In the genomic region with DNA sequence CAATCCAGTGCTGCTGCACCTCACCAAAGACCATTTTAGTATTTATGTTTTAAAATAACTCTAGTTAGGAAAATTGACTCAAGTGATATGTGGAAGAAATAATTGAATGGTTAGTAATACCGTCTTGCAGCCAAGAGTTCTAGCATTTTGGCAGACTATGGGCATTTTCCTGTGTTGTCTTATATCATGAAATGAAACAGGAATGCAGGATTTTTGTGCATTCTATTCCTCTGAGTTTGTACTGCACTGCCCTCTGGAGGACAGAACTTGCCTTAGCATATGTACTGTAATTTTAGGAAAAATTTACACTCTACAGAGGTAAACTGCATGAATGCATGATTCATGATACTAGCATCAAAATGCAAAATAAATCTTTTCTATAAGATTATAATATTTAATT, we compare ENCODE assay signal across 8 mouse cellular contexts.
A peak's percentile ranks its signal among the peaks of the same experiment; 100 is the strongest.
DNase-seq lines count a peak whose midpoint lies in the region; ATAC-seq and TF ChIP-seq lines count a peak whose summit lies in the region.

No protein-coding gene starts in this region.

- no peak overlapping the region for H3K4me2 ChIP-seq in hindbrain, embryonic 15.5 days

- peak; percentile 48 to 63 for DNase-seq in heart, postnatal 10 days
- DNase-seq in heart, postnatal 25 days (ENCODE audit: low spot score), result no peak
- peak; percentile 36 for DNase-seq in MEL (ENCODE audit: low read depth, low spot score)
- DNase-seq in cerebellum, adult 9-11 months, result peak; percentile 9
- peak; percentile 11 to 38 for DNase-seq in left cerebral cortex, postnatal 36 days (ENCODE audit: low spot score in 2 of 2)
- DNase-seq in right cerebral cortex, postnatal 10 days (ENCODE audit: low spot score in 2 of 2), result peak; percentile 52 to 62
- DNase-seq in spleen, postnatal 14 days (ENCODE audit: low spot score in 2 of 2), result no peak

- H3K9me3 ChIP-seq in MEL (replicated peaks; ENCODE audit: insufficient read depth, low read length), result no peaks in the 10 kb centered on the region
- H3K9me3 ChIP-seq in hindbrain, embryonic 15.5 days, result no peaks in the 10 kb centered on the region

- no peak for TF ChIP-seq EP300 in MEL (IDR thresholded peaks at IDR 0.05; ENCODE audit: low read depth in 1 of 2, low read length in 2 of 2)

- no peaks in the 10 kb centered on the region for H3K4me1 ChIP-seq in MEL (ENCODE audit: control insufficient read depth in 1 of 2, insufficient read depth in 2 of 2, low read length in 2 of 2)
- H3K4me1 ChIP-seq in hindbrain, embryonic 15.5 days (replicated peaks), result no peaks in the 10 kb centered on the region

- TF ChIP-seq CTCF in MEL (IDR thresholded peaks at IDR 0.05 in 2 of 3, conservative IDR thresholded peaks at IDR 0.05 in 1 of 3; ENCODE audit: control insufficient read depth in 1 of 3, insufficient read depth in 1 of 3, low read depth in 2 of 3, low read length in 3 of 3, poor library complexity in 1 of 3, severe bottlenecking in 1 of 3), result peak in 2 of 3 experiments; percentile 43 to 73; a peak in 4 of 6 replicates

- peak; percentile 63 for ATAC-seq in hindbrain, embryonic 15.5 days (ENCODE audit: low FRiP score, low read depth)

- peak; percentile 73 for TF ChIP-seq RAD21 in MEL (IDR thresholded peaks at IDR 0.05; ENCODE audit: low read depth, low read length)

- no peak for TF ChIP-seq POLR2A in MEL (IDR thresholded peaks at IDR 0.05; ENCODE audit: control insufficient read depth in 1 of 2, insufficient read depth in 1 of 2, low read depth in 1 of 2, low read length in 2 of 2, poor library complexity in 1 of 2)

- no peaks in the 10 kb centered on the region for H3K79me2 ChIP-seq in MEL (ENCODE audit: control insufficient read depth, insufficient read depth, low read length, poor library complexity)

- H3K4me3 ChIP-seq in MEL (ENCODE audit: control insufficient read depth in 1 of 2, insufficient read depth in 1 of 2, low read depth in 2 of 2, low read length in 2 of 2), result no peak overlapping the region
- H3K4me3 ChIP-seq in hindbrain, embryonic 15.5 days, result no peak overlapping the region

- no peaks in the 10 kb centered on the region for H3K27me3 ChIP-seq in MEL (ENCODE audit: control insufficient read depth in 1 of 2, insufficient read depth in 2 of 2, low read length in 2 of 2)
- no peaks in the 10 kb centered on the region for H3K27me3 ChIP-seq in hindbrain, embryonic 15.5 days

- intact Hi-C loops in heart, postnatal 10 days (cut with DNase I), result loop anchor here (5.0 to 10.0 kb wide), 5 partner anchors 299 to 1217 kb away; no protein-coding TSS in a partner anchor
- intact Hi-C loops in heart, postnatal 25 days (cut with DNase I), result loop anchor here (10.0 kb wide), 2 partner anchors 939 to 1089 kb away; no protein-coding TSS in a partner anchor
- intact Hi-C loops in left cerebral cortex, postnatal 36 days (cut with DNase I), result loop anchor here (2.0 to 10.0 kb wide), 3 partner anchors 669 to 1217 kb away; a partner anchor contains a TSS

- no peak overlapping the region for H3K9ac ChIP-seq in MEL (ENCODE audit: control insufficient read depth, low read depth, low read length, poor library complexity, severe bottlenecking)
- H3K9ac ChIP-seq in hindbrain, embryonic 15.5 days, result no peak overlapping the region

- H3K27ac ChIP-seq in MEL (ENCODE audit: control insufficient read depth, low read depth, low read length), result no peak overlapping the region
- no peak overlapping the region for H3K27ac ChIP-seq in hindbrain, embryonic 15.5 days (replicated peaks)

- 37% methylated on average over 1 of the region's 1 CpGs for WGBS in hindbrain, embryonic 15.5 days

- no peaks in the 10 kb centered on the region for H3K36me3 ChIP-seq in MEL (ENCODE audit: control insufficient read depth in 1 of 2, insufficient read depth in 2 of 2, low read length in 2 of 2)
- no peaks in the 10 kb centered on the region for H3K36me3 ChIP-seq in hindbrain, embryonic 15.5 days

TF ChIP-seq in MEL, 35 proteins besides CTCF, POLR2A, EP300 and RAD21:
- TF ChIP-seq E2F4 (IDR thresholded peaks at IDR 0.05; ENCODE audit: borderline replicate concordance, low read depth, low read length) (no peak), ZC3H11A (IDR thresholded peaks at IDR 0.05; ENCODE audit: low read depth, low read length) (peak; percentile 67), SMC3 (IDR thresholded peaks at IDR 0.05; ENCODE audit: low read depth, low read length) (peak; percentile 81), POLR2AphosphoS5 (IDR thresholded peaks at IDR 0.05; ENCODE audit: borderline replicate concordance, low read depth, low read length) (no peak), MXI1 (IDR thresholded peaks at IDR 0.05; ENCODE audit: low read depth, low read length) (no peak), POLR2AphosphoS2 (IDR thresholded peaks at IDR 0.05; ENCODE audit: low read length) (no peak)

Comparison
In these comparisons a context has a peak if more than half of its experiments do, and no peak if none do; other contexts are left out.
1. DNase-seq: peak in heart, postnatal 10 days (2 of 2), MEL (single experiment), cerebellum, adult 9-11 months (single experiment), left cerebral cortex, postnatal 36 days (2 of 2) and right cerebral cortex, postnatal 10 days (2 of 2); none in heart, postnatal 25 days (single experiment) and spleen, postnatal 14 days (0 of 2).